Mouse (Mus musculus): ENCODE results near the gene Mkrn2os.

The Mkrn2os gene

DNA sequence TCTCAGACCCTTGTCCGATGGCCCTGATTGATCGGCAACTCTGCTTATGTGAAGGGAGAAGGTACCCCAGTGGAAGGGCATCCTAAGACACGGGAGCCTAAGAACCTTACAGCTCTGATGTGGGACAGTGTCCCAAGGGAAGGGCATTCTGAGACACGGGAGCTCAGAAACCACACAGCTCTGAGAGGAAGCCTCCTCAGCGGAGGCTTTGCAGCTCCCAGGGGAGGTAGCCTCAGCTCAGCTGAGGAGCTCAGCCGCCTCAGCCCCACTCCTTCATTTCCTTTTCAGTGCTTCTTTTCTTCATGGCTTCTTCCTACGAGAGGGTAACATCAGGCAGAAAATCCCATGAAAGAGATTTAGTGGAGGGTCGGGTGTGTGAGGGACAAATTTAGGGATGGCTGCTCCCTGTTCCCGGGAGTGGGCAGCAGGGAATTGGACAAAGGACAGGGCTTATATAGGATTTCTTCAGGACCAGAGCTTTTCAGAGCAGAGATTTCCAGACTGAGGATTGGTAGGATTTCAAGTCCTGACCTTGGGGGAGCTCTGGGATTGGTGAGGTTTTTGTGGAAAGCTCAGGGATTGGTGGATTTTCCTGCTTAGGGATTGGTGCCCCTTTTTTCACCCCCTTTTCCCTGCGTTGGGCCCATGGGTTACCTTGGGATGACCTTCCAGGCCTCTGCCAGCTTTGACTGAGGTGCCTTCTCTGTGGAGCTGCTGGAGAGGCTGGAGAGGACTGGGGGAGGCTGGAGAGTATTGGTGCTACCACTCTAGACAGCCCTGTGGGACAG, 9.9 kb downstream of the Mkrn2os start:
- DNase-seq (ENCODE audit: low spot score in 2 of 2) = no peak

- DNase-seq (ENCODE audit: low spot score in 2 of 2) = no peak
Observed at GRCm38 (mm10) chr6:115580810-115581209, 11.6 kb downstream of the Mkrn2os start.

DNA sequence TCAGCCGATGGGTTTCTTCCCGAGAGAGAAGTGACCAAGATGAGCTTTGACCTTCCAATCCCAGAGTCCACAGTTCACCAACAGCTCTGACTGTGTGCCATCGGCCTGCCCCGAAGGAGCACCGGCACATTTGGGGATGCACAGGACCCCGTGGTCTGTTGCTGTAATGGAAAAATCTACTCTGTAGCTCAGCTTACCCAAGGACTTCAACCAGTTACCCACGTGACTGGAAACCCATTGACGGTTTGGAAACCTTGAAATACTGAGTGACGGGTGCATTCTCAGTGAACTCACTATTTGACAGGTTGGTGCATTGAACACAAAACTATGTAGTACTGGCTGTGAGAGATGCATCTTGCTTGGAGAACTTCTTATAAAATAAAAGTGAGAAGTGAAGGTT, 14.4 kb downstream of the Mkrn2os start:
- DNase-seq (ENCODE audit: low spot score in 2 of 2) = no peak

DNA sequence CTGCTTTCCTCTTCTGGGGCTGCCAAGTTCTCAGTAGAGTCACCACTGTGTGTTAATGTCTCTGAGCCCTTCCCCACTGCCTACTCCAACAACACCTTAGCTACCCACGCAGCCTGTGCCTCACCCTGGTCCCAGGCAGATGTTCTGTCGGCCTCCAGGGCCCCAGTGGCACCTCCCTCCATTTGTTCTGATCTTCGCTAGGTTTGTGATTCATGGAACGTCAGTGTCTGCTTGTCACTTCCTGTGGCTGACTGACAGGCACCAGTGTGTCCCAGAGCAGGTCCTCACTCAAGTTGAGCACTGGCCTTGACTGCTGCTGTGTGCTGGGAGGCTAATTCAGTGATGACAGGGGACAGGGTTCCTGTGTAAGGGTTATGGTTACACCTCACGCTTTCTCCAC, 15.0 kb downstream of the Mkrn2os start:
- DNase-seq (ENCODE audit: low spot score in 2 of 2) = no peak

- DNase-seq (ENCODE audit: low spot score in 2 of 2) = no peak
Observed at GRCm38 (mm10) chr6:115574171-115574570, 18.2 kb downstream of the Mkrn2os start.

GRCm38 (mm10) chr6:115565479-115566045, 26.8 kb downstream of the Mkrn2os start:
- DNase-seq (ENCODE audit: low spot score in 2 of 2) = no peak

GRCm38 (mm10) chr6:115559651-115560632, 32.4 kb downstream of the Mkrn2os start:
- no peak for DNase-seq (ENCODE audit: low spot score in 2 of 2)

DNA sequence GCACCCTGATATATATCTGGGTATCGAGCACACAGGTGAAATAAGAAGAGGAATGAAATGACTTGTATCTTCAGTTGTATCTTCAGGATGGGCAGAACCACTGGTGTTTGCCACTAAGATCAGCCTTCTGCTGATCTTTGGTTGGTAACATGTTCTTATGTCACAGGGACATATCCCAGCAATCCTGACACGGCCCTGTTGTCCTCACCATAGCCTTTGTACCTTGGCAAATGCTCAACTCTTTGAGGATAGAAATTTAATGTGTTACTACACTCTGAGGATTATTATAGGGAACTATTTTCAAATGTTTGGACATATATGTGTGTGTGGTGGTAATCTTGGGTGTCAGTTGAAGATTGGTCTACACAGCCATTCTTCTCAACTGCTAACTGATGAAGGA, 34.2 kb downstream of the Mkrn2os start:
- no peak for DNase-seq (ENCODE audit: low spot score in 2 of 2)

DNA sequence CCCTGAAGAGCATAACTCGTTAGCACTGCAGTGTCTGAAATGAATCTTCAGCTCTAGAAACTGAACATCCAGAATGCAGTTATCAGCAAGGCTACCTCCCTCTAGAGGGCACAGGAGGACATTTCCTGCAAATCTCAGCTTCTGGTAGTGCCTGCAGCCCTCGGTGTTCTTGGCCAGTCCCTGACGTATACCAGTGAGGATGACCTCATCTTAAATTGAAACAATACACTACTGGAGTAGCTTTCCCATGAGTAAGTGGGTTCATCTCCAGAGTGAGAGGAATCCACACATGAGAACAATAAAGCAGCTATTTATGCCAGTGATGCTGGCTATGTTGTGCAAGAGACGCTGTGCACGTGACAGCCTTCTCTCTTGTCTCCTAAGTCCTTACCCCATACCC, 36.9 kb downstream of the Mkrn2os start:
- no peak for DNase-seq (ENCODE audit: low spot score in 2 of 2)

- no peak for DNase-seq (ENCODE audit: low spot score in 2 of 2)
Observed at GRCm38 (mm10) chr6:115546276-115546675, 46.1 kb downstream of the Mkrn2os start.

DNA sequence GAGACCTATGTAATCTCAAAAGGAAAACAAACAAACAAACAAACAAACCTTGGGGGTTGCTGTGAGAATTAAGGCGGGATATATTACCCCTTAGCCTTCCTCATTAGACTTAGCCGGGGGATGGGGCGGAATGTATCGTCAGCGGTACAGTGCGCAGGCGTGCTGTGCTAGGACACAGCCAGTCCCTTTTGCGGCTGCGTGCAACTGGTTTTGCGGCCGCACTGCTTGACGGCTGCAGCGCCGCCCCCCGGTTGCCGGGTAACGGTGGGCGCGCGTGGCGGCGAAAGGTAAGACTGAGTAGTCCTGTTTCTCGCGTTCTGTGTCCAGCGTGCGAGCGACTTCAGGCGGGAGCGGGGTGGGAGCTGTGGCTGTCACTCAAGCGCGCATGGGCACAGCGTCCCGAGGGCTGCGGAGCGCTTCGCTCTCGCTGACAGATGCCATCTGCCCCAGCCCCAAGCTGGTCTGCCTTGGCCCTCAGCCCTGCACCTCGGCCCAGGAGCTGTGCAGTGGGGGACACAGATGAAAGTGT, 47.9 kb downstream of the Mkrn2os start, which contains the start of gene Tsen2:
Tsen2 (plus strand) TSS at position 223 of the 529 bp plus-strand sequence.
- DNase-seq (ENCODE audit: low spot score in 2 of 2) = peak; percentile 94 to 100

DNA sequence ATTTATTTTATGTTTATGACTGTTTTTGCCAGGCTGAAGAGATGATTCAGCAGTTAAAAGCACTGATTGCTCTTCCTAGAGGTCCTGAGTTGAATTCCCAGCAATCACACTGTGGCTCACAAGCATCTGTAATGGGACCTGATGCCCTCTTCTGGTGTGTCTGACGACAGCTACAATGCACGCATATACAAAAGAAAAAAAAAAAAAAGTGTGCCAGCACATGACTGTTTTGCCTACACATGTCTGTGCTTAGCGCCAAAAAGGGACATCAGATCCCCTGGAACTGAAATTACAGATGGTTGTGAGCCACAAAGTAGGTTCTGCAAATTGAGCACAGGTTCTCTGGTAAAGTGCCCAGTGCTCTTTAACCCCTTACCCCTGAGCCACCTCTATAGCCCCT, 50.0 kb downstream of the Mkrn2os start:
- DNase-seq (ENCODE audit: low spot score in 2 of 2) = no peak

DNA sequence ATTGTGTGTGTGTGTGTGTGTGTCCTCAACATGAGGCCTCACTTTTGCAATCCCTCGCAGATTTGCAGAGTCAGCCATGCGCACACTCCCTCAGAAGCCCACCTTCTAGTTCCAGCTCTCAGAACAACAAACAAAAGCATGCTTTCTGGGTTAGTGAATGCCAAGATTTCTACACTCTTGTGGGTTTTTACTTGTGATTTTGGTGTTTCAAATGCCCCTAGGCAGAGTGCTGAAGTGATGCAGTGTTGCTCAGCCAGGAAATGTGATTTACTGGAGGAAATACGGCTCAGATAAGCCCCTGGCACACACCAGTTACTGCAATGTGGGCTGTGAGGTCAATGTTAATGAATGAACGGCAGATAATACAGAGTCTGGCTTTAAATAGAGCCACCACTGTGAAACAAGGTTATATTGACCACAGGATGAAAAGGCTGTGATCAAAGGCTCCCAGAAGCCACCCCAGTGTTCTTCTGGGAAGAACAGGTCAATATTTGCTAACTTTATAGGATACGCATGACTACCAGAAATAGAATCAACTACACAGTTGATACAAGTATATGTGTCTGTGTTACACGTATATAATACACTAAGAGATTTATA, 50.6 kb downstream of the Mkrn2os start:
- no peak for DNase-seq (ENCODE audit: low spot score in 2 of 2)

DNA sequence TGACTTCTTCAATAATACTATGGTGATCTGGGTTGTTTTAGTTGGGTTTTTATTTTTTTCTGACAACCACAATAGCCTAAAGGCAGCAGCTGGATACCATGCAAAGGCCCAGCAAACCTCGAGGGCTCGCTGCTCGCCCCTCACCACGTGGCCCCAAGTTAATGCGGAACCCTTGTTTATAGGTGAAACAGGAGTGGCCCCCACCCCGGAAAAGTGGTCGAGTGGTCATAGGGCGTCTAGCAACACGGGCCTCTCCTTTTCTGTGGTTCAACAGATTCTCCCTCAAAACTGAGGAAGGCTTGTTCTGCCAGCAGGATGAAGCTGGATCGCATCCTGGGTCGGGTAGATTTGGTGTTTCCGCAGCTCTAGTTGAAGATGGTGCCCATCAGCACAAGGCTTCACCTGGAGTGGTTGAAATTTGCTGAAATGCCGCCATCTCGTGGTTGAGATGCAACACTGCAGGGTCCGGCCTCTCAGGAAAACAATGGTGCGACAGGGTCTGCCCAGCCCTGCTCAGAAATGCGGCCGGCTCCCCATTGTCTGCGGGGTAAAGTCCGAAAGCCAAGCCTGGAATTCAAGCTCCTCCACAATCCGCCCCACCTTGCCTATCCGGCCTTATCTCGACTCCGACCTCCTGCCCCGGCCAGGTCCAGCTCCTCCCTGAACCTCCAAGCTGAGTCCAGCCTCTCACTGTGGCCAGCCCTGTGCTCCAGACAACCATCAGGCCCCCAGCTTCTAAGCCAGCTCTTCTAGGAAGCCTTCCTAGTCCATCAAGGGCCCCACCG, 53.5 kb downstream of the Mkrn2os start:
- peak; percentile 82 to 84 for DNase-seq (ENCODE audit: low spot score in 2 of 2)

DNA sequence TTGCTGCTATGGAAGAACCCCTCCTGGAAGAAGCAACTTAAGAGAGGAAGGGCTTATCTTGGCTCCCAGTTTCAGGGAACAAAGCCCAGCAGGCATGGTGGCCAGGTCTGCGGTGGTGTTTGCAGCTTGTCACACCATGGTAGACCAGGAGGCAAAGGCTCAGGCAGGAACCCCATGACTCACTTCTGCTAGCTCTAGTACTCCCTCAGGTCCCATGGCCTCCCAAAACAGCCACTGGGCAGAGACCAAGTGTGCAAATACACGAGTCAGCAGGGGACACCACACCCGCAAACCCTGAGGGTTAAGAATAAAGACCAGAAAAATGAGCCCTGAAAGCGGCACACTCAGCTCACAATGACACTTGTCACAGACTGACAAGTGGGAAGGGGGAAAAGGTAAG, 56.2 kb downstream of the Mkrn2os start:
- no peak for DNase-seq (ENCODE audit: low spot score in 2 of 2)

DNA sequence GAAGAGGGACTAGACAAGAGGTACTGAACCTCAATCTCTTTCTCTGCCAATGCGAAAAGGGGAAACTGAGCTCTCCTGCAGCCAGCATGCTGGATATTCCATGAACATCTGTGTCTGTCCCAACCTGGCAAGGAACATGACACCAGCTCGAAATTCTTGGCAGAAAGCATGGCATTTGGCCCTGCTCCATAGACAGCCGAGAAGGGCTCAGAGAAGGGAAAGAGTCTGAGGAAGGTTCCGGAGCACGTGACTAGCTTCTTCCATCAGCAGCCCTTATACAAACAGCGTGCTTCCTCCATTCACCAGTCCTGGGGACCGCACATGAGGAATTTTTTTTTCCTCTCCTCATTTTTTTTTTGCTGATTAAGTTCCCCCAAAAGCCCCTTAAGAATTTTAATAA, 57.8 kb downstream of the Mkrn2os start:
- no peak for DNase-seq (ENCODE audit: low spot score in 2 of 2)
